Mouse (Mus musculus): ENCODE results near the gene Mfn1.

Gene Mfn1

DNA sequence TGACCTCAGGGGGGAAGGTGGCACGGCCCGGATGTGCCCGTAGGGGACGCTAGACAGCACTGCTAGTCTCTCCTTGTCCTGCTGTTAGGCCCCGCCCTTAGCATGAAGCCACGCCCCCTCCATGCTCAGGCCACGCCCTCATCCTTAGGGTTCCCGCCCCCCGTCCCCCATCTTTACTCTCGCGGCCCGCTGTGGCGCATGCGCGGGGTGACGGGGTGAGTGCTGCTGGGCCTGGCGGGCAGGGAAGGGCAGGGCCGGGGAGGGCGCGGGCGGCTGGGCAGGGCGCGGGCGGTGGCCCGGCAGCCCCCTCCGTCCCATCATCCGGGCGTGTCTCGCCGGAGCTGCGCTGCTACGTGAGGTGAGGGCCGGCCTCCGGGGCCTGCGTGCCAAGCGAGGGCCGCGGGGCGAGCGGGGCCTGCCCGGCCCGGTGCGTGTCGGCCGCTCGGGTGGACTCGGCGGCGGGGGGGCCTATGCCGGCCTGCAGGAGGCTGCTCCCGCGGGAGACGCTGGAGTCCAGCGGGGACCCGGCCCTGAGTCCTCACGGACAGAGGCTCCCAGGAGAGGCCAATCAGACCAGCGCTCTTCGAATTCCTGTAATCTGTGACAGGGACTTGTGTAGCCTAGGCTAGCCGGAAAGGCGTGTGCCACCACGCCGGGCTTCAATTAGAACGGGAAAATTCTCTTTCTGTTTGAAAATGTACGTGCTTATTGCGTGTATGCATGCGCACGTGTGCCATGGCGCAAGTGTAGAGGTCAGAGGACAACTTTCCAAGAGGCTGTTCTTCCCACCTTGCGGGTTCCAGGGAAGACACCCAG is 18.7 kb upstream of the Mfn1 start:
- peak; percentile 97 for DNase-seq (ENCODE audit: low spot score in 2 of 2)

DNA sequence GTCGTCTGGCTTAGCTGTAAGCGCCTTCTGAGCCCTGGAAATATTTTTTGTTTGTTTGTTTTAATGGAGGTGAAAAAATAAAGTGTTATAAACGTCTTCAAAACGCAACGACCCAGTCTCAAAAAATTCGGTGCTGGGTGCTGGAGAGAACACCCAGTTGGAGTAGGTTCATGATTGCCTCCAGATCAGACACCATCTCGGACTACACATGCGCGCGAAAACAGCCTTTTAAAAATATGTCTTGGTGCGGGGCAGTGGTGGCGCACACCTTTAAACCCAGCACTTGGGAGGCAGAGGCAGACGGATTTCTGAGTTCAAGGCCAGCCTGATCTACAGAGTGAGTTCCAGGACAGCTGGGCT is 18.1 kb upstream of the Mfn1 start:
- peak; percentile 39 to 46 for DNase-seq (ENCODE audit: low spot score in 2 of 2)

DNA sequence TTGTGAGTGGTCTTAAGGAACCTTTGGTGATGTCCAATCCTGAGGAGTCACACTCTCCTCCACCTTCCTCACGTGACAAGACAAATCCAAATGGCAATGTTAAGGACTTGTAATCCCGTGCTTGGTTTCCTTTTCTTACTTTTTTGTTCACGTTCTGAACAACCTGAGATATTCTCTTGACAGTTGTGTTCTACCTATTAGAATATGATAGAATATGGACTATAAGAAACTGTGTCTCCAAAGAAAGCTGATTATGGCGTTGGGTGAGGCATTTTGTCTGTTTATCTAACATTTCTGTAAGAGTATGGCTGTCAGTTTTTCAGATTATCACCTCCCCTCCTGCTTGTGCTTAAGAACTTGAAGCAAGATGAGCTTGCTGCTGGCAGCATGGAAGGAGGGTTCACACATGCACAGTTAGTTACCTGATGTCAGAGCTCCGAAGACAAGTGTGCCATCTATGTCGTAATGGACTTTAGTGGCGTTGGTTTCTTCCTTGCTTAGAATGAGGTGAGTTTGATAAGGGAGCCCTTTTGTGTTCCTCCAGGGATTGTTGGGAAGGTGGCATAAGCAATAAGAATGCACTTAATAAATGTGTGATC is 16.5 kb upstream of the Mfn1 start:
- peak in 1 of 2 experiments; percentile 11 for DNase-seq (ENCODE audit: low spot score in 2 of 2)

GRCm38 (mm10) chr3:32513528-32513927 is 15.7 kb upstream of the Mfn1 start:
- DNase-seq (ENCODE audit: low spot score in 2 of 2), result no peak

DNA sequence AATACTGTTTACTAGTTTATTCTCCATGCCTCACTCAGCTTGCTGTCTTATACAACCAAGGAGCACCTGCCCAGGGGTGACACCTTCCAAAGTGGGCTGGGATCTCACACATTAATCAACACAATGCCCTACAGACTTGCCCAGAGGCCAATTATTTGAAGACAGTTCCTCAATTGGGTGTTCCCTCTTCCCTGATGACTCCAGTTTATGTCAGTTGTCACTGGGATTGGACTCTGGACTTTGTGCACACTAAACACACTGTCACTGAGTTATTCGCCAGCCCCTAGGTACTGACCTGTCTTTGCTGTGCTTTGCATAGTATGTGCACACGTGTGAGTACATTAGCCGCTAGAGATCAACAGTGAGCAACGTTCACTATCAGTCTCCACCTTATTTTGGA is 2.1 kb upstream of the Mfn1 start:
- DNase-seq (ENCODE audit: low spot score in 2 of 2), result no peak

DNA sequence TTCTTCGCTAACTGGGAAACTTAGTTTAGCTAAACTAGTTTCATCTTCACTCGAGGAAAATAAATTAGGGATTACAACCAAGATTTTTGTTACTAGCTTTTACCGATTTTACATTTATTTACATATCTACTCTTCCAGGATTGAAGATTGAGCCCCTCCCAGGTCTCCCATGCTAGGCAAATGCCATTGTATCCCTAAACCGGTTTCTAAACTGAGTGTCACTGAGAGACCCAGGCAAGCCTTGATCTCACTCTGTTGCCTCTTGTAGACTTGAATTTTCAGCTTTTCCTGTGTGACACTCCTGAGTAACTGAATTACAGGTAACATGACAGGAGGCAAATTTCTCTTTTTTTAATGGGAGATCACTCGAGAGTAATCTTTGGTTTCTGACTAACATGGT is 776 bp downstream of the Mfn1 start:
- DNase-seq (ENCODE audit: low spot score in 2 of 2), result no peak

- DNase-seq (ENCODE audit: low spot score in 2 of 2), result no peak
Observed at GRCm38 (mm10) chr3:32535692-32536091, 6.4 kb downstream of the Mfn1 start.

GRCm38 (mm10) chr3:32537556-32537955 is 8.3 kb downstream of the Mfn1 start:
- no peak for DNase-seq (ENCODE audit: low spot score in 2 of 2)

- DNase-seq (ENCODE audit: low spot score in 2 of 2), result no peak
Observed at GRCm38 (mm10) chr3:32538091-32538490, 8.8 kb downstream of the Mfn1 start.

DNA sequence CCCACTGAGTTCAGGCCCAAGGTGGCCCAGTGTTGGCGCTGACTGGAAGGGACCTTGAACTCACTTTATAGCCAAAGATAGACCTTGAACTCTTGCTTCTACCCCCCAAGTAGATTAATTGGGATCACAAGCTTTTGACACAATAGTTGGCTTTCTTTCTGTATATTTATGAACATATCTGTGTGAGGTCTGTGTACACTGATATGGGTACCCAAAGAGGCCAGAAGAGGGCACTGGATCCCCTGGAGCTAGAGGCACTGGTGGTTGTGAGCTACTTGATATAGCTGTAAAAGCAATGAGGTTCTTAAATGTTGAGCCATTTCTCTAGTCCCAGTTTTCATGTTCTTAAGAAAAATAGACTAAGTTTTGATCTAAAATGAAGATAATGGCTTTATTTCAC is 23.8 kb downstream of the Mfn1 start:
- DNase-seq (ENCODE audit: low spot score in 2 of 2), result peak in 1 of 2 experiments; percentile 42

- no peak for DNase-seq (ENCODE audit: low spot score in 2 of 2)
Observed at GRCm38 (mm10) chr3:32563401-32563800, 34.1 kb downstream of the Mfn1 start.

- no peak for DNase-seq (ENCODE audit: low spot score in 2 of 2)
Observed at GRCm38 (mm10) chr3:32573086-32573485, 43.8 kb downstream of the Mfn1 start.

- no peak for DNase-seq (ENCODE audit: low spot score in 2 of 2)
Observed at GRCm38 (mm10) chr3:32573881-32574280, 44.6 kb downstream of the Mfn1 start.

- DNase-seq (ENCODE audit: low spot score in 2 of 2), result no peak
Observed at GRCm38 (mm10) chr3:32575151-32575550, 45.9 kb downstream of the Mfn1 start.

- no peak for DNase-seq (ENCODE audit: low spot score in 2 of 2)
Observed at GRCm38 (mm10) chr3:32578772-32579171, 49.5 kb downstream of the Mfn1 start.

- no peak for DNase-seq (ENCODE audit: low spot score in 2 of 2)
Observed at GRCm38 (mm10) chr3:32580738-32581137, 51.5 kb downstream of the Mfn1 start.

GRCm38 (mm10) chr3:32581911-32582310 is 52.6 kb downstream of the Mfn1 start:
- no peak for DNase-seq (ENCODE audit: low spot score in 2 of 2)

GRCm38 (mm10) chr3:32583489-32583888 is 54.2 kb downstream of the Mfn1 start:
- no peak for DNase-seq (ENCODE audit: low spot score in 2 of 2)

GRCm38 (mm10) chr3:32586274-32586673 is 57.0 kb downstream of the Mfn1 start:
- no peak for DNase-seq (ENCODE audit: low spot score in 2 of 2)

DNA sequence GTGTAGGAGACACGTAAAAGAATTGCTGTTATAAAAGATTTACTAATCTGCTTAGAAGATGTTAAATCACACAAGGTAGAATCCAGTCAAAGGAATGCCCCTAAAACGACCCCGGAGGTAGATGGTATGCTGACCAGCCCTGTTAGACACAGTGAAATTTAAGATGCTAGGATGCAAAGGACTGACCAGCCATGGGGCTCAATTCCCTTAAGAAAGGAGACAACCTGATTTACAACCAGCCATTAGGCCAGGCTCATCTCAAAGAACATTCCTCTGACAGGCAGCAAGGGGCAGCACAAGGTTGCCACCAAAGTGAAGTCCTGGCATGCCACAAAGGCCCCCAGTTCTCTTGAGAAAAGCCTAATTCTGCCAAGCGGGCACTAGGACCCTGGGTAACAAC is 65.8 kb downstream of the Mfn1 start:
- no peak for DNase-seq (ENCODE audit: low spot score in 2 of 2)

DNA sequence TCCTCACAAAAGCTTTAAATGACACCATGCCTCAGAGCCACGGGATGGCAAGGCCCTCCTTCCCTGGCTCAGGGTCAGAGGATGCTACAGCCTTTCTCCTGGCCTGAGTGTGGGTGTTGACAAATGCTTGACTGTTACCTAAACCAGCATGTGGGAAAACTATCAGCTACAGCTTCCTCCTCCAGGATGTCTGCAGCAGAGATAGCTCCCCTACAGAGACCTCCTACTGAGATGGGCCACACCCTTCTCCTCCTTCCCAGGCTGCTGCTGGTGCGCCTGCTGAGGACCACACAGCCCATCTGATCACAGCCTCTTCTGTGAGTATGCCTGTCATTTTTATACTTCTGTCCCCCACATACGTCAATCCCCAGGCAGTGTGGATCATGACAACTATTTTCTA is 70.1 kb downstream of the Mfn1 start:
- DNase-seq (ENCODE audit: low spot score in 2 of 2), result no peak

DNA sequence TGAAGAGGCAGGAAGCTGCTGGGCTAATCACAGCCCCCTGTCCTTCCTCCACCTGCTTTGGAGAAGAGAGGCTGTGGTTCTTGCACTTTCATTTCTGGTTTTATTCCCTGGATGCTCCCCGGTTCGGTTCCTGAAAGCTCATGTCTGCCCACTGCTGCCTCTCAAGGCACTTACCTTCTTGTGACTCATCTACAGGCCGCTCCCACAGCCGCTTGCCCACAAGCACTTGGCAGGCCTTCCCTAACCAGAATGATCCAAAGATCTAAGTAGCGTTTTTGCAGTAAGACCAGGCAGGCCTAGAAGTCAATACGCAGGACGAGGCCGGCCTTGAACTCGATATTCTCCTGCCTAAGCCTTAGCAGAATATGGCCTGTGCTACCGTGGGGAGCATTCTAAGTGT is 71.8 kb downstream of the Mfn1 start:
- no peak for DNase-seq (ENCODE audit: low spot score in 2 of 2)

DNA sequence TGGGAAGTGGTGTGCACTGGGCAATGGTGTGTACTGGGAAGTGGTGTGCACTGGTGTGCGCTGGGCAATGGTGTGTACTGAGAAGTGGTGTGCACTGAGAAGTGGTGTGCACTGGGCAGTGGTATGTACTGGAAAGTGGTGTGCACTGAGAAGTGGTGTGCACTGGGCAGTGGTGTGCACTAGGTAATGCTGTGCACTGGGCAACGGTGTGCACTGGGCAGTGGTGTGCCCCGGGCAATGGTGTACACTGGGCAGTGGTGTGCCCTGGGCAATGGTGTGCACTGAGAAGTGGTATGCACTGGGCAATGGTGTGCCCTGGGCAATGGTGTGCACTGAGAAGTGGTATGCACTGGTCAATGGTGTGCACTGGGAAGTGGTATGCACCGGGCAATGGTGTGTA is 80.0 kb downstream of the Mfn1 start:
- DNase-seq (ENCODE audit: low spot score in 2 of 2), result no peak

GRCm38 (mm10) chr3:32610560-32610959 is 81.3 kb downstream of the Mfn1 start:
- peak in 1 of 2 experiments; percentile 40 for DNase-seq (ENCODE audit: low spot score in 2 of 2)
